Mouse (Mus musculus) frontal cortex, postnatal 14 days (tissue): ENCODE data around the gene Prdx6b.

Source experiments
- DNase-seq, 2 experiments: peaks; one replicate each; pipeline ENCODE4 v3.0.0; 2022; ENCODE audit warnings: low spot score in 2 of 2

Prdx6b gene

GRCm38 (mm10) chr2:80325779-80326178 is 33.5 kb downstream of the Prdx6b start:
- DNase-seq: no peak

- DNase-seq: no peak
Observed at GRCm38 (mm10) chr2:80327272-80327671, 35.0 kb downstream of the Prdx6b start.

GRCm38 (mm10) chr2:80328961-80329653 is 36.8 kb downstream of the Prdx6b start:
- DNase-seq: no peak

- no peak for DNase-seq
Observed at GRCm38 (mm10) chr2:80340537-80340936, 48.3 kb downstream of the Prdx6b start.
